Mouse (Mus musculus) kidney, postnatal 0 days (tissue): Measurements from ENCODE around the gene Slc16a10. TPM values are rescaled to one million over a fixed set of nuclear protein-coding genes. Genes with fewer than 3 reads are reported as not detected.
A peak's percentile ranks its signal among the peaks of the same experiment; 100 is the strongest.

Source experiments
- ATAC-seq: fragments of 200-750 bp; cut with Nextera tagmentation; replicated peaks from 2 replicates; pipeline ENCODE4 v1.8.0; 2017; ENCODE audit warnings: low read depth, moderate number of reproducible peaks, moderate TSS enrichment, moderate library complexity; ENCODE audit not compliant: low FRiP score
- DNase-seq: peaks from one replicate; pipeline ENCODE4 v3.0.0-alpha.2; 2016; ENCODE audit warnings: low spot score
- H3K27ac ChIP-seq: fragments of 300-500 bp; sonication (generic); 2 replicates; pipeline ENCODE4 v1.5.1; 2014; ENCODE audit warnings: mild to moderate bottlenecking
- H3K27me3 ChIP-seq: fragments of 300-500 bp; sonication (generic); 2 replicates; pipeline ENCODE4 v1.6.1; 2014; ENCODE audit warnings: low read length, mixed read lengths; ENCODE audit not compliant: insufficient read depth
- H3K36me3 ChIP-seq: fragments of 300-500 bp; sonication (generic); 2 replicates; pipeline ENCODE4 v1.6.1; 2014; ENCODE audit warnings: low read length, mixed read lengths; ENCODE audit not compliant: insufficient read depth
- H3K4me1 ChIP-seq: fragments of 300-500 bp; sonication (generic); replicated peaks from 2 replicates; pipeline ENCODE4 v1.6.1; 2014; ENCODE audit warnings: antibody characterized with exemption, low read length, mixed read lengths; ENCODE audit not compliant: insufficient read depth
- H3K4me2 ChIP-seq: fragments of 300-500 bp; sonication (generic); 2 replicates; pipeline ENCODE4 v1.6.1; 2014; ENCODE audit warnings: mild to moderate bottlenecking, low read length, moderate library complexity, mixed read lengths
- H3K4me3 ChIP-seq: fragments of 300-500 bp; sonication (generic); replicated peaks from 2 replicates; pipeline ENCODE4 v1.5.1; 2014; ENCODE audit warnings: low read depth, low read length
- H3K9ac ChIP-seq: fragments of 300-500 bp; sonication (generic); 2 replicates; pipeline ENCODE4 v1.6.1; 2014; ENCODE audit warnings: low read depth, low read length
- H3K9me3 ChIP-seq: fragments of 300-500 bp; sonication (generic); replicated peaks from 2 replicates; pipeline ENCODE4 v1.6.1; 2016; ENCODE audit warnings: low read length, inconsistent platforms, mixed read lengths
- CTCF ChIP-seq: IDR thresholded peaks from 2 replicates; pipeline ENCODE4 v1.5.1; 2016; ENCODE audit warnings: antibody characterized with exemption, low read depth, mild to moderate bottlenecking, moderate library complexity
- WGBS: fragments of 180-500 bp; shearing (Covaris S2); extraction: QIAGEN DNeasy Blood & Tissue Kit; methylation state at CpG from one replicate; pipeline ENCODE4 v1.1.7; 2014; 5-methylcytosine and 5-hydroxymethylcytosine counted together
- polyA plus RNA-seq: library from polyadenylated mRNA; unstranded; fragments of >200 nt; fragmentation: Nextera tagmentation; extraction: Ambion mirVana; gene quantifications from 2 replicates; pipeline ENCODE4 v1.2.1, GENCODE M21; 2015

The Slc16a10 gene
- polyA plus RNA-seq, 1 experiment from 2014 or later, result 10.0 TPM

GRCm38 (mm10) chr10:40180011-40180410, 38.0 kb upstream of the Slc16a10 start:
- Histone ChIP-seq H3K4me2 (no peak overlapping the region), H3K4me3 (no peak overlapping the region), H3K27me3 (no peaks in the 10 kb centered on the region), H3K9me3 (no peaks in the 10 kb centered on the region), H3K4me1 (no peaks in the 10 kb centered on the region), H3K27ac (no peak overlapping the region), H3K36me3 (no peaks in the 10 kb centered on the region), H3K9ac (no peak overlapping the region)
- ATAC-seq, result no peak
- WGBS, result 61% methylated on average over 2 of the region's 2 CpGs
- no peak for DNase-seq
- TF ChIP-seq CTCF, result no peak

- Histone ChIP-seq H3K27me3 (no peaks in the 10 kb centered on the region), H3K27ac (no peak overlapping the region), H3K9ac (no peak overlapping the region), H3K9me3 (no peaks in the 10 kb centered on the region), H3K4me2 (no peak overlapping the region), H3K36me3 (no peaks in the 10 kb centered on the region), H3K4me3 (no peak overlapping the region), H3K4me1 (no peaks in the 10 kb centered on the region)
- ATAC-seq, result no peak
- 95% methylated on average over 5 of the region's 5 CpGs for WGBS
- TF ChIP-seq CTCF, result peak; percentile 24
- DNase-seq, result no peak
These were observed 37.1 kb upstream of the Slc16a10 start for GRCm38 (mm10) chr10:40179142-40179541.

- 46% methylated on average over 6 of the region's 6 CpGs for WGBS
- Histone ChIP-seq H3K4me1 (no peaks in the 10 kb centered on the region), H3K9me3 (no peaks in the 10 kb centered on the region), H3K27ac (no peak overlapping the region), H3K36me3 (no peaks in the 10 kb centered on the region), H3K4me2 (no peak overlapping the region), H3K4me3 (no peak overlapping the region), H3K9ac (no peak overlapping the region), H3K27me3 (no peaks in the 10 kb centered on the region)
- no peak for DNase-seq
- no peak for TF ChIP-seq CTCF
- no peak for ATAC-seq
These were observed 35.4 kb upstream of the Slc16a10 start for GRCm38 (mm10) chr10:40177323-40177962.

GRCm38 (mm10) chr10:40172136-40172535, 30.1 kb upstream of the Slc16a10 start:
- TF ChIP-seq CTCF, result no peak
- DNase-seq (no peak), ATAC-seq (no peak)
- no peak overlapping the region for H3K4me2 ChIP-seq
- WGBS, result 85% methylated on average over 6 of the region's 6 CpGs
- no peak overlapping the region for H3K4me3 ChIP-seq
- H3K9me3 ChIP-seq, result no peaks in the 10 kb centered on the region
- no peaks in the 10 kb centered on the region for H3K36me3 ChIP-seq
- no peak overlapping the region for H3K27ac ChIP-seq
- no peaks in the 10 kb centered on the region for H3K4me1 ChIP-seq
- H3K27me3 ChIP-seq, result no peaks in the 10 kb centered on the region
- H3K9ac ChIP-seq, result no peak overlapping the region

GRCm38 (mm10) chr10:40171211-40171610, 29.2 kb upstream of the Slc16a10 start:
- Histone ChIP-seq H3K27me3 (no peaks in the 10 kb centered on the region), H3K4me1 (no peaks in the 10 kb centered on the region), H3K9ac (no peak overlapping the region), H3K4me2 (no peak overlapping the region), H3K27ac (no peak overlapping the region), H3K36me3 (no peaks in the 10 kb centered on the region), H3K4me3 (no peak overlapping the region), H3K9me3 (no peaks in the 10 kb centered on the region)
- DNase-seq (no peak), ATAC-seq (no peak)
- WGBS, result 61% methylated on average over 7 of the region's 8 CpGs
- TF ChIP-seq CTCF, result no peak

GRCm38 (mm10) chr10:40170141-40170558, 28.1 kb upstream of the Slc16a10 start:
- no peaks in the 10 kb centered on the region for H3K4me1 ChIP-seq
- H3K36me3 ChIP-seq, result no peaks in the 10 kb centered on the region
- H3K9me3 ChIP-seq, result no peaks in the 10 kb centered on the region
- no peaks in the 10 kb centered on the region for H3K27me3 ChIP-seq
- no peak for TF ChIP-seq CTCF
- no peak overlapping the region for H3K27ac ChIP-seq
- WGBS, result 83% methylated on average over 4 of the region's 4 CpGs
- H3K4me2 ChIP-seq, result no peak overlapping the region
- DNase-seq, result no peak
- H3K9ac ChIP-seq, result no peak overlapping the region
- H3K4me3 ChIP-seq, result no peak overlapping the region
- no peak for ATAC-seq

GRCm38 (mm10) chr10:40169566-40169965, 27.5 kb upstream of the Slc16a10 start:
- Histone ChIP-seq H3K9me3 (no peaks in the 10 kb centered on the region), H3K27ac (no peak overlapping the region), H3K4me2 (no peak overlapping the region), H3K4me1 (no peaks in the 10 kb centered on the region), H3K36me3 (no peaks in the 10 kb centered on the region), H3K9ac (no peak overlapping the region), H3K4me3 (no peak overlapping the region), H3K27me3 (no peaks in the 10 kb centered on the region)
- WGBS, result 85% methylated on average over 10 of the region's 10 CpGs
- ATAC-seq (no peak), DNase-seq (no peak)
- TF ChIP-seq CTCF, result no peak
